Mouse (Mus musculus) CH12.LX (cell line): ENCODE data around the gene Rhbdf2. TPM values are rescaled to one million over a fixed set of nuclear protein-coding genes. Genes with fewer than 3 reads are reported as not detected.

Experiments used
- DNase-seq: peaks from one replicate; pipeline ENCODE4 v3.0.0-alpha.2; 2013; ENCODE audit errors: extremely low read depth
- H3K27ac ChIP-seq: 2 replicates; pipeline ENCODE4 v1.5.1; 2012; ENCODE audit warnings: low read depth, mild to moderate bottlenecking, control low read depth, moderate library complexity; ENCODE audit not compliant: insufficient read depth
- H3K27me3 ChIP-seq: replicated peaks from 2 replicates; pipeline ENCODE3; 2012; ENCODE audit warnings: inconsistent platforms
- H3K36me3 ChIP-seq, 2 experiments: replicated peaks in 1 of 2; 2 replicates each; pipeline versions ENCODE3 to v1.6.1; 2012; ENCODE audit warnings: inconsistent platforms in 1 of 2, low read length in 1 of 2, mild to moderate bottlenecking in 1 of 2, mixed read lengths in 1 of 2, moderate library complexity in 1 of 2; ENCODE audit not compliant: control insufficient read depth in 1 of 2, insufficient read depth in 1 of 2
- H3K4me1 ChIP-seq, 2 experiments: 2 replicates each; pipeline ENCODE4 v1.6.1; 2012; ENCODE audit warnings: inconsistent platforms in 1 of 2, moderate library complexity in 1 of 2; ENCODE audit not compliant: insufficient read depth in 2 of 2, control insufficient read depth in 1 of 2
- H3K4me2 ChIP-seq: 2 replicates; pipeline ENCODE4 v1.6.1; 2012; ENCODE audit warnings: low read depth, mild to moderate bottlenecking, control low read depth; ENCODE audit not compliant: poor library complexity, insufficient read depth, severe bottlenecking
- H3K4me3 ChIP-seq, 3 experiments: fragments of 150-350 bp in 1 of 3; sonication (generic) in 1 of 3; replicated peaks in 1 of 3; 2 replicates each; pipeline versions ENCODE3 to v1.5.1; 2011 to 2012; ENCODE audit warnings: low read depth in 2 of 3, low read length in 2 of 3, mild to moderate bottlenecking in 2 of 3, moderate library complexity in 2 of 3, control low read depth in 1 of 3, improper control_type of control experiment in 1 of 3, inconsistent platforms in 1 of 3, mixed read lengths in 1 of 3; ENCODE audit not compliant: poor library complexity in 1 of 3
- H3K79me2 ChIP-seq: replicated peaks from 2 replicates; pipeline ENCODE4 v1.6.1; 2012; ENCODE audit warnings: mild to moderate bottlenecking, moderate library complexity; ENCODE audit not compliant: control insufficient read depth, poor library complexity, insufficient read depth, severe bottlenecking; ENCODE audit errors: extremely low read depth
- H3K9ac ChIP-seq: 2 replicates; pipeline ENCODE4 v1.6.1; 2012; ENCODE audit warnings: low read depth, mild to moderate bottlenecking, control low read depth, moderate library complexity; ENCODE audit not compliant: insufficient read depth
- H3K9me3 ChIP-seq: replicated peaks from 2 replicates; pipeline ENCODE3; 2012; ENCODE audit warnings: low read length, inconsistent platforms, mixed read lengths
- CHD1 ChIP-seq: IDR thresholded peaks from 2 replicates; pipeline ENCODE4 v1.6.1; 2012; ENCODE audit warnings: low read depth, low read length, improper control_type of control experiment, inconsistent platforms
- CHD2 ChIP-seq: IDR thresholded peaks from 2 replicates; pipeline ENCODE4 v1.6.1; 2011; ENCODE audit warnings: low read length, improper control_type of control experiment
- CTCF ChIP-seq, 2 experiments: IDR thresholded peaks in 1 of 2; conservative IDR thresholded peaks in 1 of 2; 2 replicates each; pipeline ENCODE4 v1.5.1; 2011 to 2012; ENCODE audit warnings: low read depth in 2 of 2, low read length in 2 of 2, improper control_type of control experiment in 1 of 2, inconsistent platforms in 1 of 2, mild to moderate bottlenecking in 1 of 2, moderate library complexity in 1 of 2
- ELF1 ChIP-seq: IDR thresholded peaks from 2 replicates; pipeline ENCODE4 v1.6.1; 2014; ENCODE audit warnings: low read depth, mild to moderate bottlenecking, inconsistent platforms, low read length, improper control_type of control experiment
- ETS1 ChIP-seq: conservative IDR thresholded peaks from 2 replicates; pipeline ENCODE4 v1.6.1; 2012; ENCODE audit warnings: low read depth, mild to moderate bottlenecking, inconsistent platforms, low read length, improper control_type of control experiment, moderate library complexity
- GABPA ChIP-seq: IDR thresholded peaks from 2 replicates; pipeline ENCODE4 v1.6.1; 2012; ENCODE audit warnings: low read depth, low read length, improper control_type of control experiment, inconsistent platforms; ENCODE audit not compliant: insufficient replicate concordance
- IRF4 ChIP-seq: IDR thresholded peaks from 2 replicates; pipeline ENCODE4 v1.6.1; 2014; ENCODE audit warnings: low read depth, mild to moderate bottlenecking, inconsistent platforms, low read length, improper control_type of control experiment
- JUND ChIP-seq: conservative IDR thresholded peaks from 2 replicates; pipeline ENCODE4 v1.6.1; 2011; ENCODE audit warnings: low read depth, low read length, improper control_type of control experiment
- MAFK ChIP-seq: IDR thresholded peaks from 2 replicates; pipeline ENCODE4 v1.6.1; 2011; ENCODE audit warnings: low read length, improper control_type of control experiment; ENCODE audit not compliant: insufficient replicate concordance
- MAZ ChIP-seq: IDR thresholded peaks from 2 replicates; pipeline ENCODE4 v1.6.1; 2012; ENCODE audit warnings: low read depth, mild to moderate bottlenecking, inconsistent platforms, low read length, improper control_type of control experiment, moderate library complexity
- MEF2A ChIP-seq: IDR thresholded peaks from 2 replicates; pipeline ENCODE4 v1.6.1; 2014; ENCODE audit warnings: low read depth, mild to moderate bottlenecking, inconsistent platforms, low read length, improper control_type of control experiment, borderline replicate concordance
- MXI1 ChIP-seq: IDR thresholded peaks from 2 replicates; pipeline ENCODE4 v1.6.1; 2011; ENCODE audit warnings: mild to moderate bottlenecking, low read depth, low read length, improper control_type of control experiment
- MYC ChIP-seq: IDR thresholded peaks from 2 replicates; pipeline ENCODE4 v1.6.1; 2011; ENCODE audit warnings: low read depth, mild to moderate bottlenecking, improper control_type of control experiment, low read length
- NELFE ChIP-seq: IDR thresholded peaks from 2 replicates; pipeline ENCODE4 v1.6.1; 2011; ENCODE audit warnings: low read depth, low read length, improper control_type of control experiment
- PAX5 ChIP-seq: IDR thresholded peaks from 2 replicates; pipeline ENCODE4 v1.6.1; 2012; ENCODE audit warnings: low read length, inconsistent platforms, mixed read lengths
- RAD21 ChIP-seq: IDR thresholded peaks from 2 replicates; pipeline ENCODE4 v1.6.1; 2011; ENCODE audit warnings: low read depth, mild to moderate bottlenecking, low read length, improper control_type of control experiment, moderate library complexity
- SIN3A ChIP-seq: IDR thresholded peaks from 2 replicates; pipeline ENCODE4 v1.6.1; 2012; ENCODE audit warnings: low read length, improper control_type of control experiment, inconsistent platforms
- SMC3 ChIP-seq: IDR thresholded peaks from 2 replicates; pipeline ENCODE4 v1.6.1; 2011; ENCODE audit warnings: low read depth, low read length, improper control_type of control experiment
- UBTF ChIP-seq: IDR thresholded peaks from 2 replicates; pipeline ENCODE4 v1.6.1; 2012; ENCODE audit warnings: low read depth, mild to moderate bottlenecking, inconsistent platforms, low read length, improper control_type of control experiment, moderate library complexity
- ZMIZ1 ChIP-seq: IDR thresholded peaks from 2 replicates; pipeline ENCODE4 v1.6.1; 2012; ENCODE audit warnings: low read depth, mild to moderate bottlenecking, inconsistent platforms, low read length, improper control_type of control experiment
- dilution Hi-C: fragments of 300-500 bp; cut with MboI; formaldehyde crosslinking; loops from 2 replicates; pipeline ENCODE4 v1.14.3; 2020; ENCODE audit warnings: low sequenced_read_pairs; ENCODE audit not compliant: extremely low pct_unique_long_range_greater_than_20kb, extremely low pct_ligation_motif_present
- in situ Hi-C: fragments of 300-500 bp; cut with MboI; formaldehyde crosslinking; loops from 3 replicates; pipeline ENCODE4 v1.14.3; 2019; ENCODE audit warnings: low sequenced_read_pairs, low pct_ligation_motif_present, low pct_unique_long_range_greater_than_20kb, mixed read lengths
- polyA plus RNA-seq: library from polyadenylated mRNA; unstranded; fragments of >175 nt; gene quantifications from 2 replicates; pipeline ENCODE4 v1.2.1, GENCODE M21; 2012; ENCODE audit warnings: low read depth; ENCODE audit not compliant: insufficient read length
- total RNA-seq, 2 experiments: library from RNA; depleted of rRNA; stranded (reverse); fragments of 300-350 nt in 1 of 2; fragments of >200 nt in 1 of 2; gene quantifications; 2 replicates each; pipeline ENCODE4 v1.2.3; 2012 to 2014

Gene Rhbdf2
- total and polyA plus RNA-seq, 3 experiments: 3.1 to 14.7 (median 12.1) TPM

GRCm38 (mm10) chr11:116599230-116599629, 27.6 kb downstream of the Rhbdf2 start:
- in situ Hi-C loops (no loop called here), dilution Hi-C loops (no loop called here)
- H3K36me3 ChIP-seq: peaks cover 65 to 86% of the 10 kb centered on the region in 2 experiments
- H3K9ac ChIP-seq: no peak overlapping the region
- no peaks in the 10 kb centered on the region for H3K9me3 ChIP-seq
- H3K4me2 ChIP-seq: no peak overlapping the region
- no peak overlapping the region for H3K27ac ChIP-seq
- TF ChIP-seq NELFE (no peak), JUND (no peak), CHD2 (no peak), SIN3A (no peak), CHD1 (no peak), CTCF (conservative IDR thresholded peaks at IDR 0.05 in 1 of 2, IDR thresholded peaks at IDR 0.05 in 1 of 2; ENCODE audit: low read depth in 2 of 2, low read length in 2 of 2) (no peak)
- no peak for DNase-seq
- H3K4me3 ChIP-seq: no peak overlapping the region
- no peaks in the 10 kb centered on the region for H3K79me2 ChIP-seq
- H3K4me1 ChIP-seq: no peaks in the 10 kb centered on the region
- no peaks in the 10 kb centered on the region for H3K27me3 ChIP-seq

GRCm38 (mm10) chr11:116598193-116598592, 28.6 kb downstream of the Rhbdf2 start:
- dilution Hi-C loops (no loop called here), in situ Hi-C loops (no loop called here)
- Histone ChIP-seq H3K4me1 (no peaks in the 10 kb centered on the region), H3K27me3 (no peaks in the 10 kb centered on the region), H3K9ac (no peak overlapping the region), H3K27ac (no peak overlapping the region), H3K79me2 (no peaks in the 10 kb centered on the region), H3K4me3 (no peak overlapping the region), H3K4me2 (no peak overlapping the region), H3K36me3 (peaks cover 55 to 77% of the 10 kb centered on the region in 2 experiments), H3K9me3 (no peaks in the 10 kb centered on the region)
- DNase-seq: no peak
- TF ChIP-seq MAFK (no peak), MEF2A (no peak), ZMIZ1 (no peak), MAZ (no peak), ETS1 (no peak), PAX5 (no peak), MXI1 (no peak), MYC (no peak), GABPA (no peak), RAD21 (no peak), SIN3A (no peak), IRF4 (no peak), SMC3 (no peak), ELF1 (no peak), UBTF (no peak), CTCF (conservative IDR thresholded peaks at IDR 0.05 in 1 of 2, IDR thresholded peaks at IDR 0.05 in 1 of 2; ENCODE audit: low read depth in 2 of 2, low read length in 2 of 2) (no peak)
